Mouse (Mus musculus) megakaryocyte progenitor cell, adult 5-6 weeks (primary cell): ENCODE results near the gene Celf2. TPM values are rescaled to one million over a fixed set of nuclear protein-coding genes. Genes with fewer than 3 reads are reported as not detected.
A peak's percentile ranks its signal among the peaks of the same experiment; 100 is the strongest.

Source experiments
- ATAC-seq: replicated peaks from 2 replicates; pipeline ENCODE4 v1.8.0; 2016; ENCODE audit warnings: mild to moderate bottlenecking, moderate TSS enrichment, inconsistent platforms; ENCODE audit not compliant: poor library complexity
- total RNA-seq, 2 experiments: library from RNA; stranded (forward) in 1 of 2; stranded (reverse) in 1 of 2; fragments of 157-497, 149-512 nt in 1 of 2; fragments of 200-1000 nt in 1 of 2; gene quantifications; 2 replicates each; pipeline versions ENCODE4 v1.2.3 to v1.2.4; 2015 to 2017

Gene Celf2
- total RNA-seq, 2 experiments from 2014 or later: 85.2 to 152 TPM

GRCm38 (mm10) chr2:6569040-6569542 lies 940.3 kb downstream of the Celf2 start:
- ATAC-seq: peak; percentile 34; the same call in 1 of the 2 replicates

- ATAC-seq: no peak
Measured at GRCm38 (mm10) chr2:6565175-6565574, 944.2 kb downstream of the Celf2 start.

- no peak for ATAC-seq
Measured at GRCm38 (mm10) chr2:6561337-6561736, 948.0 kb downstream of the Celf2 start.

- no peak; the same call in 1 of the 2 replicates for ATAC-seq
Measured at GRCm38 (mm10) chr2:6560802-6561201, 948.6 kb downstream of the Celf2 start.

GRCm38 (mm10) chr2:6559581-6559980 lies 949.8 kb downstream of the Celf2 start:
- ATAC-seq: no peak

- no peak for ATAC-seq
Measured at GRCm38 (mm10) chr2:6558303-6559254, 950.8 kb downstream of the Celf2 start.

- ATAC-seq: no peak
Measured at GRCm38 (mm10) chr2:6557749-6558148, 951.6 kb downstream of the Celf2 start.

- ATAC-seq: peak; percentile 62
Measured at GRCm38 (mm10) chr2:6556913-6557312, 952.5 kb downstream of the Celf2 start.

- no peak for ATAC-seq
Measured at GRCm38 (mm10) chr2:6553656-6554055, 955.7 kb downstream of the Celf2 start.

- ATAC-seq: no peak
Measured at GRCm38 (mm10) chr2:6549251-6549650, 960.1 kb downstream of the Celf2 start.

- ATAC-seq: no peak
Measured at GRCm38 (mm10) chr2:6547139-6547664, 962.2 kb downstream of the Celf2 start.

GRCm38 (mm10) chr2:6546462-6547138 lies 962.8 kb downstream of the Celf2 start:
- 0 out of 2 replicates have a peak, but pooled peaks have one; percentile 38 for ATAC-seq

- no peak for ATAC-seq
Measured at GRCm38 (mm10) chr2:6545127-6545931, 964.0 kb downstream of the Celf2 start.

GRCm38 (mm10) chr2:6543650-6544049 lies 965.7 kb downstream of the Celf2 start:
- ATAC-seq: no peak

GRCm38 (mm10) chr2:6542556-6543180 lies 966.7 kb downstream of the Celf2 start:
- ATAC-seq: no peak

GRCm38 (mm10) chr2:6540825-6541224 lies 968.5 kb downstream of the Celf2 start:
- no peak for ATAC-seq

- no peak for ATAC-seq
Measured at GRCm38 (mm10) chr2:6540092-6540491, 969.3 kb downstream of the Celf2 start.

GRCm38 (mm10) chr2:6538500-6538899 lies 970.9 kb downstream of the Celf2 start:
- no peak for ATAC-seq

GRCm38 (mm10) chr2:6538031-6538430 lies 971.3 kb downstream of the Celf2 start:
- no peak for ATAC-seq

GRCm38 (mm10) chr2:6537326-6537725 lies 972.0 kb downstream of the Celf2 start:
- ATAC-seq: no peak
